Mouse (Mus musculus) embryo, embryonic 11 days (tissue): ENCODE data around the gene Dop1b.
"Not testable (repeated sequence)": the region's sequence is repeated elsewhere in the genome, so short reads cannot be mapped to it uniquely, and the experiment has no call there.

Experiments
- DNase-seq: peaks from one replicate; pipeline ENCODE4 v3.0.0-alpha.2; 2015

Gene Dop1b

GRCm38 (mm10) chr16:93797841-93798492, 86.3 kb downstream of the Dop1b start:
- no peak for DNase-seq

GRCm38 (mm10) chr16:93798623-93799022, 86.9 kb downstream of the Dop1b start:
- DNase-seq: no peak

- no peak for DNase-seq
Observed at GRCm38 (mm10) chr16:93799071-93799470, 87.4 kb downstream of the Dop1b start.

- DNase-seq: no peak
Observed at GRCm38 (mm10) chr16:93799936-93800335, 88.2 kb downstream of the Dop1b start.

GRCm38 (mm10) chr16:93807167-93807566, 95.5 kb downstream of the Dop1b start:
- DNase-seq: no peak

- peak; percentile 56 for DNase-seq
Observed at GRCm38 (mm10) chr16:93807961-93808554, 96.4 kb downstream of the Dop1b start.

GRCm38 (mm10) chr16:93815856-93816736, 104.4 kb downstream of the Dop1b start:
- DNase-seq: peak; percentile 42

GRCm38 (mm10) chr16:93816861-93817260, 105.2 kb downstream of the Dop1b start:
- no peak for DNase-seq

- DNase-seq: no peak
Observed at GRCm38 (mm10) chr16:93817371-93817770, 105.7 kb downstream of the Dop1b start.

GRCm38 (mm10) chr16:93818691-93819324, 107.1 kb downstream of the Dop1b start:
- DNase-seq: peak; percentile 46

- DNase-seq: no peak
Observed at GRCm38 (mm10) chr16:93819325-93819696, 107.6 kb downstream of the Dop1b start.

GRCm38 (mm10) chr16:93820040-93820439, 108.3 kb downstream of the Dop1b start:
- no peak for DNase-seq

- DNase-seq: no peak
Observed at GRCm38 (mm10) chr16:93821706-93822105, 110.0 kb downstream of the Dop1b start.

- not testable (repeated sequence) for DNase-seq
Observed at GRCm38 (mm10) chr16:93822433-93823225, 110.9 kb downstream of the Dop1b start.

GRCm38 (mm10) chr16:93824799-93825198, 113.1 kb downstream of the Dop1b start:
- no peak for DNase-seq

GRCm38 (mm10) chr16:93825463-93825862, 113.8 kb downstream of the Dop1b start:
- no peak for DNase-seq

GRCm38 (mm10) chr16:93826054-93826453, 114.3 kb downstream of the Dop1b start:
- DNase-seq: no peak

- not testable (repeated sequence) for DNase-seq
Observed at GRCm38 (mm10) chr16:93826478-93826877, 114.8 kb downstream of the Dop1b start.

- DNase-seq: no peak
Observed at GRCm38 (mm10) chr16:93826909-93827308, 115.2 kb downstream of the Dop1b start.

- no peak for DNase-seq
Observed at GRCm38 (mm10) chr16:93829526-93829925, 117.8 kb downstream of the Dop1b start.

- no peak for DNase-seq
Observed at GRCm38 (mm10) chr16:93830071-93830470, 118.4 kb downstream of the Dop1b start.

GRCm38 (mm10) chr16:93830916-93831315, 119.2 kb downstream of the Dop1b start:
- peak; percentile 53 for DNase-seq
